In genomic region chr1:130699937-130700633, GRCm38 (mm10) we compare ENCODE assay signal across 11 mouse cellular contexts. TPM values are rescaled to one million over a fixed set of nuclear protein-coding genes. Genes with fewer than 3 reads are reported as not detected.
DNase-seq lines count a peak whose midpoint lies in the region; ATAC-seq and TF ChIP-seq lines count a peak whose summit lies in the region.
"Had no signal": no experiment of that assay in that cellular context is flagged by ENCODE, and none has a peak within 500 bp of the region (broad histone marks: within the 10 kb centered on the region; RNA-seq: fewer than 3 reads in every experiment).

No protein-coding gene starts in this region.

- no peak overlapping the region for H3K4me3 ChIP-seq in lung, adult 2 months (replicated peaks; ENCODE audit: extremely low read depth, low read depth, low read length)
- no peak overlapping the region for H3K4me3 ChIP-seq in midbrain, embryonic 15.5 days
- H3K4me3 ChIP-seq in forebrain, embryonic 15.5 days: no peak overlapping the region

- no peak for TF ChIP-seq POLR2A in lung, adult 2 months (IDR thresholded peaks at IDR 0.05; ENCODE audit: borderline replicate concordance, extremely low read depth, low read depth, low read length)

- no peak overlapping the region for H3K4me2 ChIP-seq in midbrain, embryonic 15.5 days
- H3K4me2 ChIP-seq in forebrain, embryonic 15.5 days (replicated peaks): no peak overlapping the region
- H3K4me2 ChIP-seq: lung, embryonic 14.5 days had no signal

- H3K9me3 ChIP-seq in midbrain, embryonic 15.5 days: no peaks in the 10 kb centered on the region
- no peaks in the 10 kb centered on the region for H3K9me3 ChIP-seq in forebrain, embryonic 15.5 days

- 69% methylated on average over 10 of the region's 10 CpGs for WGBS in lung, adult 2 months
- 95% methylated on average over 10 of the region's 10 CpGs for WGBS in midbrain, embryonic 15.5 days
- 86% methylated on average over 10 of the region's 10 CpGs for WGBS in forebrain, embryonic 15.5 days

- DNase-seq in right cerebral cortex, adult 18-20 months: peak; percentile 17
- DNase-seq in right cerebral cortex, postnatal 36 days (ENCODE audit: low spot score in 2 of 2): no peak
- DNase-seq in frontal cortex, postnatal 36 days (ENCODE audit: low spot score in 2 of 2): peak; percentile 20 to 53
- peak; percentile 79 for DNase-seq in lung, adult 2 months
- no peak for DNase-seq in Muller cell, postnatal 12 days (ENCODE audit: inconsistent ontology term)
- DNase-seq: kidney, postnatal 36 days; lung, embryonic 14.5 days had no signal

- no peak for ATAC-seq in midbrain, embryonic 15.5 days (replicated peaks)
- no peak for ATAC-seq in forebrain, embryonic 15.5 days (replicated peaks)

- no peaks in the 10 kb centered on the region; the same call in 1 of the 2 replicates for H3K4me1 ChIP-seq in lung, adult 2 months (ENCODE audit: control insufficient read depth, insufficient read depth, low read length)
- no peaks in the 10 kb centered on the region for H3K4me1 ChIP-seq in midbrain, embryonic 15.5 days
- H3K4me1 ChIP-seq in forebrain, embryonic 15.5 days: no peaks in the 10 kb centered on the region

- H3K27me3 ChIP-seq in midbrain, embryonic 15.5 days (replicated peaks): no peaks in the 10 kb centered on the region
- H3K27me3 ChIP-seq in forebrain, embryonic 15.5 days: no peaks in the 10 kb centered on the region

- TF ChIP-seq CTCF in lung, adult 2 months (IDR thresholded peaks at IDR 0.05; ENCODE audit: insufficient read depth, low read length): no peak

- no peak overlapping the region for H3K9ac ChIP-seq in midbrain, embryonic 15.5 days
- H3K9ac ChIP-seq in forebrain, embryonic 15.5 days (replicated peaks): no peak overlapping the region
- H3K9ac ChIP-seq: lung, embryonic 14.5 days had no signal

- no peak overlapping the region for H3K27ac ChIP-seq in midbrain, embryonic 15.5 days
- H3K27ac ChIP-seq in forebrain, embryonic 15.5 days (replicated peaks): no peak overlapping the region

- H3K36me3 ChIP-seq in midbrain, embryonic 15.5 days (replicated peaks): peaks cover 54% of the 10 kb centered on the region
- peaks cover 66% of the 10 kb centered on the region for H3K36me3 ChIP-seq in forebrain, embryonic 15.5 days

RNA-seq across cellular contexts. Expression of gene Gm29427, which starts 15.5 kb away (rescaled TPM):
- 0.10 TPM in 1 of 2 replicates, not detected in the other for polyA plus RNA-seq in lung, adult 2 months (2012; rRNA removed)
- polyA plus RNA-seq in midbrain, embryonic 15.5 days (2015; fragmentation: Nextera tagmentation; extraction: Ambion mirVana): 0.14 TPM in 1 of 2 replicates, not detected in the other
- 0.13 TPM in 1 of 2 replicates, not detected in the other for polyA plus RNA-seq in forebrain, embryonic 15.5 days (2015; fragmentation: Nextera tagmentation; extraction: Ambion mirVana)
- polyA plus RNA-seq: lung, embryonic 14.5 days; neural tube, embryonic 14.5 days had no signal

RNA-seq across cellular contexts. Expression of gene Yod1, which starts 17.0 kb away (rescaled TPM):
- polyA plus RNA-seq in lung, adult 2 months (2012; rRNA removed): 2.2 and 3.1 TPM in 2 replicates
- polyA plus RNA-seq in midbrain, embryonic 15.5 days (2015; fragmentation: Nextera tagmentation; extraction: Ambion mirVana): 17.6 TPM in 2 replicates
- 19.3 and 20.1 TPM in 2 replicates for polyA plus RNA-seq in forebrain, embryonic 15.5 days (2015; fragmentation: Nextera tagmentation; extraction: Ambion mirVana)

RNA-seq across cellular contexts. Expression of gene Pfkfb2, which starts 29.0 kb away (rescaled TPM):
- 16.7 and 23.7 TPM in 2 replicates for polyA plus RNA-seq in lung, adult 2 months (2012; rRNA removed)
- polyA plus RNA-seq in midbrain, embryonic 15.5 days (2015; fragmentation: Nextera tagmentation; extraction: Ambion mirVana): 22.2 and 25.5 TPM in 2 replicates
- 24.9 and 25.6 TPM in 2 replicates for polyA plus RNA-seq in forebrain, embryonic 15.5 days (2015; fragmentation: Nextera tagmentation; extraction: Ambion mirVana)

RNA-seq across cellular contexts. Expression of gene AA986860, which starts 31.7 kb away (rescaled TPM):
- polyA plus RNA-seq in lung, adult 2 months (2012; rRNA removed): 25.6 and 35.4 TPM in 2 replicates
- 0.26 and 0.56 TPM in 2 replicates for polyA plus RNA-seq in midbrain, embryonic 15.5 days (2015; fragmentation: Nextera tagmentation; extraction: Ambion mirVana)
- polyA plus RNA-seq in forebrain, embryonic 15.5 days (2015; fragmentation: Nextera tagmentation; extraction: Ambion mirVana): 0.53 and 0.56 TPM in 2 replicates

RNA-seq across cellular contexts. Expression of gene C4bp, which starts 38.7 kb away (rescaled TPM):
- polyA plus RNA-seq in lung, adult 2 months (2012; rRNA removed): 0.06 and 0.15 TPM in 2 replicates
- not detected in 2 replicates for polyA plus RNA-seq in midbrain, embryonic 15.5 days (2015; fragmentation: Nextera tagmentation; extraction: Ambion mirVana)
- polyA plus RNA-seq in forebrain, embryonic 15.5 days (2015; fragmentation: Nextera tagmentation; extraction: Ambion mirVana): not detected in 2 replicates
- polyA plus RNA-seq: cortical plate, adult 2 months; lung, embryonic 14.5 days; neural tube, embryonic 14.5 days had no signal

Comparison
In these comparisons a context has a peak if more than half of its experiments do, and no peak if none do; other contexts are left out.
1. DNase-seq: peak in right cerebral cortex, adult 18-20 months (single experiment), frontal cortex, postnatal 36 days (2 of 2) and lung, adult 2 months (single experiment); none in right cerebral cortex, postnatal 36 days (0 of 2) and Muller cell, postnatal 12 days (single experiment).